Mouse (Mus musculus) cerebellum, adult 2 months (tissue): ENCODE results near the gene Olfr619. TPM values are rescaled to one million over a fixed set of nuclear protein-coding genes. Genes with fewer than 3 reads are reported as not detected.

Experiments
- DNase-seq, 2 experiments: peaks; one replicate each; pipeline ENCODE4 v3.0.0; 2021
- H3K27ac ChIP-seq: fragments of 200-500 bp; 2 replicates; pipeline ENCODE4 v1.5.1; 2012; ENCODE audit warnings: low read length, control low read depth, inconsistent platforms; ENCODE audit not compliant: insufficient read depth
- H3K27me3 ChIP-seq: fragments of 200-500 bp; 2 replicates; pipeline ENCODE4 v1.6.1; 2012; ENCODE audit warnings: inconsistent platforms, mild to moderate bottlenecking, low read length, moderate library complexity; ENCODE audit not compliant: control insufficient read depth, insufficient read depth
- H3K4me1 ChIP-seq: fragments of 200-500 bp; 2 replicates; pipeline ENCODE4 v1.6.1; 2011; ENCODE audit warnings: low read length; ENCODE audit not compliant: control insufficient read depth, insufficient read depth
- H3K4me3 ChIP-seq: fragments of 200-500 bp; replicated peaks from 2 replicates; pipeline ENCODE3; 2011; ENCODE audit warnings: mild to moderate bottlenecking, low read depth, low read length, control low read depth; ENCODE audit not compliant: insufficient read depth
- CTCF ChIP-seq: fragments of 200-500 bp; IDR thresholded peaks from 2 replicates; pipeline ENCODE4 v1.5.1; 2011; ENCODE audit warnings: low read depth, mild to moderate bottlenecking, control low read depth, low read length, moderate library complexity, borderline replicate concordance; ENCODE audit not compliant: insufficient read depth
- POLR2A ChIP-seq: fragments of 200-500 bp; IDR thresholded peaks from 2 replicates; pipeline ENCODE4 v1.6.1; 2011; ENCODE audit warnings: low read length, control low read depth, borderline replicate concordance; ENCODE audit not compliant: insufficient read depth
- WGBS: fragments of 180-500 bp; shearing (Covaris S2); methylation state at CpG from one replicate; pipeline ENCODE4 v1.1.7; 2018; 5-methylcytosine and 5-hydroxymethylcytosine counted together
- polyA plus RNA-seq: library from polyadenylated mRNA; depleted of rRNA; stranded (reverse); fragments of >200 nt; gene quantifications from 2 replicates; pipeline ENCODE4 v1.2.3, GENCODE M21; 2012; rRNA removed

Olfr619 gene
- not detected in 2 replicates for polyA plus RNA-seq

DNA sequence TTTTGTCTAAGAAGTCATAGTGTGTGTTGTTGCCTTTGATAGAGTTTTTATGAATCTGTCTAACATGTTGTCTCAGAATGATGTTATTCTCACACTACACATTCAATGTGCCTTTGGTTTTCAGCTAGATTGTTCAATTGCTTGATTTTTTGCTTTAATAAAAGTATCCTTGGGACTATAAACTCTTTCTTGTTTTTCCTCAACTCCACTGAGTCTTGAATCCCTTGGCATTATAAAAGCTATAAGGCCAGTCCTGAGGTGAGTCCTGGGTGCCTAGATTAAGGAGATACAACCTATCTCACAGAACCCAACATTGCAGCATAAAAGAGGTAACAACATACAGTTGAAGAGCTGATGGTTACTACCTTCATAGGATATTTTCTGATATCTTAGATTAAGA is at the start of gene Olfr619:
Olfr619 (plus strand) TSS at position 301 of the 400 bp plus-strand sequence.
- Histone ChIP-seq H3K27ac (no peak within 1 kb of the TSS), H3K4me1 (no peaks in the 10 kb centered on the region), H3K27me3 (no peaks in the 10 kb centered on the region), H3K4me3 (no peak within 1 kb of the TSS)
- no peak for TF ChIP-seq POLR2A
- TF ChIP-seq CTCF: no peak
- DNase-seq: no peak

GRCm38 (mm10) chr7:103555779-103556178 is 44.6 kb upstream of the Olfr619 start, which contains the start of gene Olfr615:
Olfr615 (plus strand) TSS chr7:103556079.
- Histone ChIP-seq H3K4me1 (no peaks in the 10 kb centered on the region), H3K27ac (no peak within 1 kb of the TSS), H3K4me3 (no peak within 1 kb of the TSS), H3K27me3 (no peaks in the 10 kb centered on the region)
- DNase-seq: no peak
- TF ChIP-seq CTCF (no peak), POLR2A (no peak)
- 76% methylated on average over 2 of the region's 2 CpGs for WGBS

DNA sequence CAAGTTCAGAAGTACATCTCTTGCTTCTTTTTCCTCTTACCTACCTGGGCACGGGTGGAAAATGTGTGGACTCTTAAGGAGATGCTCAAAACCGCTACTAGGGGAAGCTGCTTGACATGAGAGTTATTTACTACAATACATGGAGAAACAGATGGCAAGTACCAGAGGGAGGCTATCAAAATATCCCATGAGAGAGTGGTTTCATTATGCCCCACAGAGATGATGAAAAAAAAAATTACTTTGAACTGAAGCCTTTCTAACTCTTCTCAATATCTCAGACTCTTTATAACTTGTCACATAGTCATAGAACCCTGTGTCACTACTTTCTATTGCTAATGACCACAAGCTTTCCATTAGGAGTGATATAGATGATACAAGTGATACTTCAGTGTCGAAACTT is 31.3 kb upstream of the Olfr619 start, which contains the start of gene Olfr616:
Olfr616 (minus strand) TSS at position 101 of the 400 bp plus-strand sequence.
- WGBS: 68% methylated on average over 3 of the region's 3 CpGs
- DNase-seq: no peak
- TF ChIP-seq CTCF: no peak
- no peak for TF ChIP-seq POLR2A
- H3K27ac ChIP-seq: no peak within 1 kb of the TSS
- H3K4me3 ChIP-seq: no peak within 1 kb of the TSS
- H3K4me1 ChIP-seq: no peaks in the 10 kb centered on the region
- H3K27me3 ChIP-seq: no peaks in the 10 kb centered on the region

GRCm38 (mm10) chr7:103572761-103573160 is 27.6 kb upstream of the Olfr619 start, which contains the start of gene Olfr617:
Olfr617 (plus strand) TSS chr7:103573061.
- no peak within 1 kb of the TSS for H3K4me3 ChIP-seq
- no peak within 1 kb of the TSS for H3K27ac ChIP-seq
- 90% methylated on average over 1 of the region's 1 CpGs for WGBS
- H3K4me1 ChIP-seq: no peaks in the 10 kb centered on the region
- no peak for DNase-seq
- no peak for TF ChIP-seq POLR2A
- no peak for TF ChIP-seq CTCF
- H3K27me3 ChIP-seq: no peaks in the 10 kb centered on the region

DNA sequence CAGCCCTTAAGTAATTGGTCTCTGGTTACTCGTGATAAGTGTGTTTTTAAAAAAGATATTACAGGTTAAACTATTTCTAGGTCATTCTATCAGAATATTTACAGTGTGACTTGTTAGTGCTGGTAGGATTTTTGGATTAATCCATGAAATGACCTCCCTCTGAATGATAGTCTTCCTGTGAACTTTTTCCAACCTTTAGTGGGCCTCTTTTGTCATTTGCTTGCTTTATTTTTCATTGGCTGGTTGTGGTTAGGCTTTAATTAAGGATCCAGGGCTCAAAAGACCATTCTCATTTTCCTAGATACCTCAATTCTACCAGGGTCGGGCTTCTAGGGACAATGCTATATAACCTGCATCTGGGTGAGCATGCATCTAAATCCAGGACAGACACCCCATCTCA is 10.6 kb upstream of the Olfr619 start, which contains the start of gene Olfr618:
Olfr618 (plus strand) TSS at position 301 of the 400 bp plus-strand sequence.
- DNase-seq: no peak
- H3K27me3 ChIP-seq: no peaks in the 10 kb centered on the region
- 51% methylated on average over 2 of the region's 2 CpGs for WGBS
- H3K4me3 ChIP-seq: no peak within 1 kb of the TSS
- H3K4me1 ChIP-seq: no peaks in the 10 kb centered on the region
- no peak within 1 kb of the TSS for H3K27ac ChIP-seq
- no peak for TF ChIP-seq CTCF
- no peak for TF ChIP-seq POLR2A

- no peak for DNase-seq
- no peaks in the 10 kb centered on the region for H3K4me1 ChIP-seq
- no peak overlapping the region for H3K27ac ChIP-seq
- no peak overlapping the region for H3K4me3 ChIP-seq
- TF ChIP-seq CTCF (no peak), POLR2A (no peak)
- no peaks in the 10 kb centered on the region for H3K27me3 ChIP-seq
- 83% methylated on average over 2 of the region's 2 CpGs for WGBS
Observed at GRCm38 (mm10) chr7:103607425-103607824, 7.0 kb downstream of the Olfr619 start.

DNA sequence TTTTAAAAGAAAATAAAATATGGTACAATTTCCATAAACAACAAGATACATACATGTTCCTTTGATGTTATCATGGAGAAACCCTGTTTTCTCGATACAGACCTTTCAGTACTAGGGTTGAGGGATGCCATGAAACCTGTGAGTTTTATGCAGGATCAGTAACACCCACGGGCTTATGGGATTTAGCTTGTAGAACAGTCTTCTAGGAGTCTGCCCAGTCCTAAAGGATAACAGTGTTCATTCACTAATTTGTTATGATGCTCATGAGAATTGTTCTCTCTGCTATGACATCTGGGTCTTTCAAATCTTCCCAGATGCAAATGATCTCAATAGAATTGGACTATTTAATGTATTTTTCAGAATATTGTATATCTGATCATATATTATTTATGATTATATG is 12.1 kb downstream of the Olfr619 start, which contains the start of gene Olfr620:
Olfr620 (minus strand) TSS at position 101 of the 400 bp plus-strand sequence.
- no peak for DNase-seq
- Histone ChIP-seq H3K4me1 (no peaks in the 10 kb centered on the region), H3K27ac (no peak within 1 kb of the TSS), H3K27me3 (no peaks in the 10 kb centered on the region), H3K4me3 (no peak within 1 kb of the TSS)
- whole genome bisulfite sequencing: 61% methylated on average over 2 of the region's 2 CpGs
- TF ChIP-seq CTCF (no peak), POLR2A (no peak)

DNA sequence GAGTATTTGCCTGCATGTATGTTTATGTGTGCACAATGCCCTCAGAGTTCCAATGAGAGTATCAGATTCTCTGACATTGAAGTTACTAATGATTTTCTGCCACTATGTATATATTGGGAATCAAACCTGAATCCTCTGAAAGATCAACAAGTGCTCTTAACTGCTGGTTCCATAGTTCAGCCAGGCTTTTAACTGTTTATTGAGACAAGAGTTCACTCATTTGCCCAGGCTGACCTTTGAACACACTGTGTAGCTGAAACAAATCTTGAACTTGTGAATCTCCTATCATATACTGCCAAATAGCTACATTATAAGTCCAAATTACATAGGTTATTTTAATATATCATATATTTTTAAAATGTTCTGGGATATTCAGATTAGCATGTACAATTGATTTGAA is 36.4 kb downstream of the Olfr619 start:
- no peaks in the 10 kb centered on the region for H3K27me3 ChIP-seq
- H3K27ac ChIP-seq: no peak overlapping the region
- no peak overlapping the region for H3K4me3 ChIP-seq
- TF ChIP-seq CTCF (no peak), POLR2A (no peak)
- DNase-seq: no peak
- H3K4me1 ChIP-seq: no peaks in the 10 kb centered on the region

- Histone ChIP-seq H3K4me3 (no peak within 1 kb of the TSS), H3K27ac (no peak within 1 kb of the TSS), H3K27me3 (no peaks in the 10 kb centered on the region), H3K4me1 (no peaks in the 10 kb centered on the region)
- 75% methylated on average over 1 of the region's 1 CpGs for WGBS
- TF ChIP-seq CTCF (no peak), POLR2A (no peak)
- DNase-seq: no peak
Observed at GRCm38 (mm10) chr7:103642602-103643001, 42.2 kb downstream of the Olfr619 start, which contains the start of gene Olfr622. Olfr622 (minus strand) TSS chr7:103642702.
